Mouse (Mus musculus): Measurements from ENCODE around the gene Cd44. TPM values are rescaled to one million over a fixed set of nuclear protein-coding genes. Genes with fewer than 3 reads are reported as not detected.
A peak's percentile ranks its signal among the peaks of the same experiment; 100 is the strongest.

Gene Cd44
- total RNA-seq, 2 experiments from 2014 or later, result 10.2 to 10.9 TPM

- DNase-seq (ENCODE audit: low spot score in 2 of 2), result no peak
These were observed 13.2 kb upstream of the Cd44 start for GRCm38 (mm10) chr2:102914675-102915074.

- DNase-seq (ENCODE audit: low spot score in 2 of 2), result no peak
These were observed 12.5 kb upstream of the Cd44 start for GRCm38 (mm10) chr2:102913833-102914545.

DNA sequence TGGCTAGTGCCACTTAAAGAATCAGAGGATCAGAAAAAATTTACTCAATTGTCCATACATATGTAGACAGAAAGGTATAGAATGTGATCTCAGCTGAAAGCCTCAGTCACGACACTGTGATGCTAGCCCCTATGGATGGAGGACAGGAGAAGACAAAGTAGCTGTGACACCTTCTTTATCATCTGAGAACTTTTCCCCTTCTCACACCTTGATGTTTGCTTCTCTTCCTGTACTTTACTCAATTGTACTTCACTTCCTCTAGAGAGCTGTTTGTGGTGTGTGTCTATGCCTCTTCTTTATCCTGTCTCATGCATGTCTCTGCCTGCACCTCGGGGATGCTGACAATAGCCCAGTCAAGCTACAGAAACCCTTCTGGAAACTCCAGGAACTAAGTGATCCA lies 11.5 kb upstream of the Cd44 start:
- no peak for DNase-seq (ENCODE audit: low spot score in 2 of 2)

GRCm38 (mm10) chr2:102912469-102912868 lies 11.0 kb upstream of the Cd44 start:
- DNase-seq (ENCODE audit: low spot score in 2 of 2), result no peak

GRCm38 (mm10) chr2:102909403-102909802 lies 7.9 kb upstream of the Cd44 start:
- DNase-seq (ENCODE audit: low spot score in 2 of 2), result no peak

DNA sequence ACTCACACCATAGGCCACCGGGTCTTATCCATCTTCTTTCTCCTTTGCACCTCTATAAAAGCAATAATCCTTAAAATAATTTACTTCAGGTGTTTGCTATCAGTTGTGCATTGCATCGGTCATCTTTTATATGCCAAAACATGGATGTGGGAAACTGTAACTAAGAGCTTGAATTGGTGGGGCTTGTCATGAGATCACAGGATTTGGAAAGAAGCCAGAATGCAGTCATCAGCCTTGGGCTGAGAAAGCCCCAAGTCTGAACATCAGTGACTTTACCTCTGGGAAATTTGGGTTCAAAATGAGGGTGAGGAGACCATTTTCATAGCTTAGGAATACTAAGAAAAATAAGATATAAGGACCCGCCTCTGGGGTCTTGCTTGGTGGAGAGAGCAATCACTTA lies 4.1 kb upstream of the Cd44 start:
- DNase-seq (ENCODE audit: low spot score in 2 of 2), result no peak

- DNase-seq (ENCODE audit: low spot score in 2 of 2), result no peak
These were observed 361 bp upstream of the Cd44 start for GRCm38 (mm10) chr2:102901828-102902223.

DNA sequence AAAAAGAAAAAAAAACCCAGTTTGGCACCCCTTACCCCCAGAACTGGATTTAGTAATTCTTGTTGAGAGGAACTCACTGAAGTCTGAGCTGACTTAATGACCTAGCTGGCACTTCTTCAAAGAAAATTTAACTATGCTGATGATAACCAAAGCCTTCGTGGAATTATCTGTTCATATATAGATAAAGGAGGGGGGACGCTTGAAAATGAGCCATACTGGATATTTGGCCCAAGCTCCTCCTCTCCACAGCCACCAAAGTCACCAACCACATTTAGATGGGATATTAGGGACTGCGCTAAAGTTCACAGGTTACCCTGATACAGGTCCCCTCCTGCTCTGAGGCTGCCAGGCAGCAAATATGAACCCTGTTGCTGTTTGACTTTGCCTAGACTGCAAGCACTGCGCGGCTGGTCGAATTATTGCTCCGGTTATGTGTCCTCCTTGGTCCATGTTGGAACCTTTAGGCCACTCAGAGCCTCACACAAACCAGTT lies 1.2 kb downstream of the Cd44 start:
- no peak for DNase-seq (ENCODE audit: low spot score in 2 of 2)

DNA sequence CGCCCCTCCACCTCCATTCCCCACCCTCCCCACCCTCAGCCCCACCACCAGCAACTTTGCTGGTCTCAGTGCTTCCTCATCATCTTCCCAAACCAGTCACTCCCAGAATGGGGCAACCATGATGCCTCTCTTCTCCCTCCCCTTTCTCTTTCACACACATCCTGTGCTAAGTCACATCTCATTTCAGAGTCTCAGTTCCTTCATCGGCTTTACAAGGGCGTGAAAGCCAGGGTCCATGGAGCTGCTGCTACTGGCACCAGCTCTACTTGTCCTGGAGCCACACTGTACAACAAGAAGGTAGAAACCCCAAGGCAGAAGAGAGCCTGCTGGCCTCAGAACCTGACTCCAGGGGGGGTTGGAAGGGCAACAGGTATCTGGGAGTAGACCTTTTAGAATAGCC lies 2.2 kb downstream of the Cd44 start:
- DNase-seq (ENCODE audit: low spot score in 2 of 2), result no peak

GRCm38 (mm10) chr2:102898585-102898984 lies 2.9 kb downstream of the Cd44 start:
- no peak for DNase-seq (ENCODE audit: low spot score in 2 of 2)

DNA sequence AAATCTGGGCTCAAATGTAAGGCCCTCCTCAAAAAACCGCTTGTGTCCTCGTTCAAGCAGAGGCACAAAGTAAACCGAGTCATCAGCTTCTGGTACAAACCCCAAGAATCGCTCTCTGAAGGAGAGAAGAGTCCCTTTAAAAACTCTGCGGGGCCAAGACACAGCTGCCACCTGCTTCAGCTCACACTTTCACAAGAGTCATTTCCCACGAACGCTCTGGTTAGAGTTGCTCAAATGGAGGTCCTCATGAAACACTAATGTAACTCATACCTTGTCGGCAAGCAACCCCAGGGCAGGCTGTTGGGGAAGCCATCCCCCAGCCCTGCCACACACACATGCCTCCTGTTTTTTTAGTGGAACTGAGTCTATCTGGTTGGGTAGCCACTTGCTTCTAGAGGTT lies 5.3 kb downstream of the Cd44 start:
- DNase-seq (ENCODE audit: low spot score in 2 of 2), result no peak

- DNase-seq (ENCODE audit: low spot score in 2 of 2), result no peak
These were observed 6.3 kb downstream of the Cd44 start for GRCm38 (mm10) chr2:102895197-102895596.

DNA sequence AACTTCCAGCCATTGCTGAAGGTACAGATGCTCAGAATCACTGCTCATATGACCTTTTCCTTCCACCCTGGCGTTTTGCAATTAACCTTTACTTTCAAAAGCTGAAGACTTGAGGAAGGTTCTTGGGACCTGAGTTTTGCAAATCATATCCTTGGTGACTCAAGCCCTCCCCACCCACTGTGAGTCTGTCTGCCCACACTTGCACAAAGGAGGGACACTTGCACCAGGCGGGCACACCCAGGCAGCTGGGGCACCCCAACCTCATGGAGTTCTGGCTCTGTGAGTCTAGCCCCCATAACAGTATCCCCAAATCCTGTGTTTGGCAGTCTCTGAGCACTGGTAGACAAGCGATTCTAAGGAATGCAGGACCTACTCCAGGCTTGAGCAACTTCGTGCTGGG lies 6.7 kb downstream of the Cd44 start:
- no peak for DNase-seq (ENCODE audit: low spot score in 2 of 2)

- no peak for DNase-seq (ENCODE audit: low spot score in 2 of 2)
These were observed 12.7 kb downstream of the Cd44 start for GRCm38 (mm10) chr2:102888688-102889225.

DNA sequence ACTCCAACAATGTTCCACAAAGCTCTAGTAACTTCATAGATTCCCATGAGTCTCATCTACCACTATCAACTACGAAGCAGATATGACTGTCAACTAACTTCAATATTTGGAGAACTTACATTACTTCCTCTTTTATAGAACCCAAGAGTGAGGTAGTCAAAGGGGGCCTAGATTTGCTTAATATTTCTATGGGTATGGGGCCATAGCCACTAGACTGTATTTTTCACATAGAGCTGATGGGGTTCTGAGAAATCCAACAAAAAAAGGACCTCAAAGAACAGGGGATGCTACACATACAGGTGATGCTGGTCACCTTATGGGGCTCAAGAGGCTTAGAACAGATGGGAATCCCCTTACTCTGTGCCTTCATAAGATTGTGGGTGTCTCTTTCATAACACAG lies 14.3 kb downstream of the Cd44 start:
- DNase-seq (ENCODE audit: low spot score in 2 of 2), result no peak

DNA sequence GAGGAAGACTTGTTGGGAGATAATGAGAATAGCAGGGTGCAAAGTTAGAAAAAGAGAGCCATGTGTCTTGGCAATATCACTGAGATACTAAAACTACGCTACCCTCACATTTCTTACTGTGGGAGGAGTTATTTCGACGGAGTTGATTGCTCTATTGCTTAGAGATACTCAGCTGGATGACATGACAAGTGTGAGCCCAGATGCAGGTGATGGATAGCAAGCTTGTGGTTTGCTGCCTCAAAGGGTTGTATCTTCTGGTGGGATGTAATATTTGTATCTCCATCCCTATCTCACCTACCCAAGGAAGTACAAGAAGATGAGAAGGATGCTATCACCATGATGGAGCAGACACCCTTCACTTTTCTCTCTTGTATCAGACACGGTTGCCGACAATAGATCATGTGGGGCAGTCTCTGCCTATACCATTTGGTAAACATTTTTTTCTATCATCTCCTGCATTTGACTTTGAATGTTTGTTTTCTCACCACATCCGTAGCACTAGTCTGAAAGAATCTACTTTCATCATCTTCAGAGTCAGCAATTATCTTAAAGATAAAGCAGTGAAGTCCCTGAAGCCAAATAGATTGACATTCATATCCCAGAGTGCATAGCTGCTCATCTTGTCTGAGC lies 15.0 kb downstream of the Cd44 start:
- DNase-seq (ENCODE audit: low spot score in 2 of 2), result no peak

GRCm38 (mm10) chr2:102882597-102883272 lies 18.7 kb downstream of the Cd44 start:
- no peak for DNase-seq (ENCODE audit: low spot score in 2 of 2)

GRCm38 (mm10) chr2:102882004-102882588 lies 19.4 kb downstream of the Cd44 start:
- DNase-seq (ENCODE audit: low spot score in 2 of 2), result peak; percentile 31 to 43

DNA sequence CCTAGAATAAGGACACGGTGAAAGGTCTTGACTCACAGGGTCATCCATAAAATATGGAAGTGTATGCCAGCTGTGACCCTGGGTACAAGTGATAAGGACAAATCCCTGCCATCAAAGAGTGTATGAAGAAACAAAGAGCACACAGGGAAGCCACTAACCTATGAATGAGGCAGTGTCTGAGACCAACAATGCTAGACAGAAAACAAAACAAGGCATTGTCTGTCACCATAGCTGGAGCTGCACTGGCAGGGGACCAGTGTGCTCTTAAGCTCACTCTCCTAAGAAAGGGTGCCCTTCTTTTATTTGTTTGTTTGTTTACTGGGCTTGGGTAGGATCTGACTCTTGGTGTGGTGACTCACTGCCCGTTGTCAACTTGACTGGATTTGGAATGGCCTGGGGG lies 23.0 kb downstream of the Cd44 start:
- no peak for DNase-seq (ENCODE audit: low spot score in 2 of 2)

GRCm38 (mm10) chr2:102877463-102877862 lies 24.0 kb downstream of the Cd44 start:
- no peak for DNase-seq (ENCODE audit: low spot score in 2 of 2)

DNA sequence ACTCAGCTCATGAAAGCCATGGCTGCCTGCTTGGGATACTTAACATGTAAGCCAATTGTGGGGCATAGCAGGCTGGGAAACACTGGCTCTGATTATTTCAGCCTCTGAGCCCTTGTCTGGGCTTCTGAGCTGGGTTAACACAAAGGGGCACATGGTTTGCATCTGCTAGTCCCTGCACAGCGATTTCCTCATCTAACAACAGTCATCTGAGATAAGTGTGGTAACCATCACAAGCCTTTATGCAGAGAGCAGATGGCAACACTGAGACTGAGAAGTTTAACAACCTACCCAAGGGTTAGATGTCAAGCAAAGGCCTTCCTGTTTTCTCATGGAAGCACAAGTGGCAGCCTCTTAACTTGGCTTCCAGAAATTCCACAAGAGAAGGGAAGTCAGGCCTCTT lies 25.3 kb downstream of the Cd44 start:
- no peak for DNase-seq (ENCODE audit: low spot score in 2 of 2)

DNA sequence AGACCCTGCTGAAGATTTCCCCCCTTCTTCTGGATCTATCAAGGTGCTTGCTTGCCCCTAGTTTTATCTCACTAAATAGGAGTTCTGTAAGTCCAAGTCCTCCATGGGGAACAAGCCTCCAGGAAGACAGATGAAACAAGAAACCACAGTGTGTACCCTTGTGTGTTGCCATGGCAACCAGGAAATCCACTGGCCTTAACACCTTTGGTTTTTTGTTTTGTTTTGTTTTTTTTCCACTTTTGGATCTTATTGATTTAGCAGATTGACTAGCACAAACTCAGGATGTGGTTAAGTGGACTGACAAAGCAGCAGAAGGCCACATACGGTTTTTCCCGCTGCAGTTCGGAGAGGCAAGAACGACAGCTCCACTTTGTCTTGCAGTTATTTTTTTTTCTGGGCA lies 27.6 kb downstream of the Cd44 start:
- DNase-seq (ENCODE audit: low spot score in 2 of 2), result no peak

Measured in layer of hippocampus, postnatal 10 days (tissue).